Mouse (Mus musculus): ENCODE results near the gene Gm28038.

- TF ChIP-seq POLR2A (IDR thresholded peaks at IDR 0.05; ENCODE audit: borderline replicate concordance, low read depth, low read length) (no peak), CTCF (IDR thresholded peaks at IDR 0.05; ENCODE audit: low read depth, low read length) (no peak)
Measured at GRCm38 (mm10) chr2:30328791-30329190, 47.9 kb downstream of the Gm28038 start.
